Mouse (Mus musculus) gastrocnemius, adult 8-10 months (tissue): ENCODE results near the gene Tmem212. TPM values are rescaled to one million over a fixed set of nuclear protein-coding genes. Genes with fewer than 3 reads are reported as not detected.
"Not testable (repeated sequence)": the region's sequence is repeated elsewhere in the genome, so short reads cannot be mapped to it uniquely, and the experiment has no call there.

Experiments
- DNase-seq, 2 experiments: peaks; one replicate each; pipeline ENCODE4 v3.0.0; 2022; ENCODE audit warnings: low spot score in 2 of 2
- total RNA-seq, 4 experiments: library from RNA; stranded (reverse); gene quantifications; 2 replicates each; pipeline ENCODE4 v1.2.4; 2022

Tmem212 gene
- total RNA-seq, result not detected

GRCm38 (mm10) chr3:27896318-27896892 lies at the start of gene Tmem212:
TSS of gene Tmem212 (minus strand) at chr3:27896368.
- no peak for DNase-seq

- not testable (repeated sequence) for DNase-seq
These were observed 49.2 kb upstream of the Tmem212 start for GRCm38 (mm10) chr3:27945397-27945796.

GRCm38 (mm10) chr3:27942991-27943390 lies 46.8 kb upstream of the Tmem212 start:
- peak; percentile 14 to 21 for DNase-seq

GRCm38 (mm10) chr3:27941634-27942033 lies 45.5 kb upstream of the Tmem212 start:
- no peak for DNase-seq

- DNase-seq, result peak; percentile 86 to 89
These were observed 42.5 kb upstream of the Tmem212 start, which contains the start of gene Pld1 for GRCm38 (mm10) chr3:27938381-27939323. TSS of gene Pld1 (plus strand) at chr3:27938695.

- no peak for DNase-seq
These were observed 41.3 kb upstream of the Tmem212 start for GRCm38 (mm10) chr3:27937144-27938110.

GRCm38 (mm10) chr3:27936731-27937130 lies 40.6 kb upstream of the Tmem212 start:
- no peak for DNase-seq

- no peak for DNase-seq
These were observed 39.5 kb upstream of the Tmem212 start for GRCm38 (mm10) chr3:27935644-27936043.

GRCm38 (mm10) chr3:27932391-27932790 lies 36.2 kb upstream of the Tmem212 start:
- no peak for DNase-seq

- no peak for DNase-seq
These were observed 33.1 kb upstream of the Tmem212 start for GRCm38 (mm10) chr3:27929219-27929618.

GRCm38 (mm10) chr3:27924037-27924436 lies 27.9 kb upstream of the Tmem212 start:
- DNase-seq, result no peak

GRCm38 (mm10) chr3:27921268-27922020 lies 25.3 kb upstream of the Tmem212 start:
- DNase-seq, result no peak

GRCm38 (mm10) chr3:27918656-27919436 lies 22.7 kb upstream of the Tmem212 start:
- DNase-seq, result no peak

- no peak for DNase-seq
These were observed 12.8 kb upstream of the Tmem212 start for GRCm38 (mm10) chr3:27909016-27909415.

- DNase-seq, result no peak
These were observed 12.1 kb upstream of the Tmem212 start for GRCm38 (mm10) chr3:27908316-27908715.

- DNase-seq, result no peak
These were observed 11.1 kb upstream of the Tmem212 start for GRCm38 (mm10) chr3:27907301-27907700.

GRCm38 (mm10) chr3:27906647-27907209 lies 10.6 kb upstream of the Tmem212 start:
- no peak for DNase-seq

GRCm38 (mm10) chr3:27904659-27905330 lies 8.6 kb upstream of the Tmem212 start:
- DNase-seq, result no peak

- DNase-seq, result no peak
These were observed 5.7 kb upstream of the Tmem212 start for GRCm38 (mm10) chr3:27901846-27902245.
